Mouse (Mus musculus) adrenal gland, adult 2 months (tissue): Measurements from ENCODE around the gene Gsdma3. TPM values are rescaled to one million over a fixed set of nuclear protein-coding genes. Genes with fewer than 3 reads are reported as not detected.
"Not testable (repeated sequence)": the region's sequence is repeated elsewhere in the genome, so short reads cannot be mapped to it uniquely, and the experiment has no call there.

ENCODE experiments used
- DNase-seq: peaks from one replicate; pipeline ENCODE4 v3.0.0; 2021
- polyA plus RNA-seq: library from polyadenylated mRNA; depleted of rRNA; stranded (reverse); fragments of >200 nt; gene quantifications from 2 replicates; pipeline ENCODE4 v1.2.3, GENCODE M21; 2012
- total RNA-seq, 2 experiments: library from RNA; stranded (reverse); gene quantifications; 2 replicates each; pipeline ENCODE4 v1.2.3; 2021

Gsdma3 gene
- total and polyA plus RNA-seq, 3 experiments, result 4.7 to 19.4 TPM; not detected in 1

DNA sequence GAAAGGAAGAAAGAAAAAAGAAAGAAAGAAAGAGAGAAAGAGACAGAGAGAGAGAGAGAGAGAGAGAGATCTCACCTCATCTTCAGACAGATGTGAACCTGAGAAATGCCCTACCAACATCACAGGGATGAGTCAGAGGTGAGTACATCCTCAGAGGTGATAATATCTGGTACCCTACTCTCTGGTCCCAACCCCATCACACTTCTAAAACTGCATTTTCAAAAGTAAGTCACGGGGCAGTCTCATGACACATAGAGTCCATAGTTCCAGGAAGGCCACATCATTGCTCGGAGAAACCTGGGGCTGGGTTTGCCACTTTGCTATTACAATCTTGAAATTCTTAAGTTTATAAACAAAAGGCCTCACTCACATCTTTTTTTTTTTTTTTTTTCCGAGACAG lies 30.2 kb upstream of the Gsdma3 start:
- no peak for DNase-seq

DNA sequence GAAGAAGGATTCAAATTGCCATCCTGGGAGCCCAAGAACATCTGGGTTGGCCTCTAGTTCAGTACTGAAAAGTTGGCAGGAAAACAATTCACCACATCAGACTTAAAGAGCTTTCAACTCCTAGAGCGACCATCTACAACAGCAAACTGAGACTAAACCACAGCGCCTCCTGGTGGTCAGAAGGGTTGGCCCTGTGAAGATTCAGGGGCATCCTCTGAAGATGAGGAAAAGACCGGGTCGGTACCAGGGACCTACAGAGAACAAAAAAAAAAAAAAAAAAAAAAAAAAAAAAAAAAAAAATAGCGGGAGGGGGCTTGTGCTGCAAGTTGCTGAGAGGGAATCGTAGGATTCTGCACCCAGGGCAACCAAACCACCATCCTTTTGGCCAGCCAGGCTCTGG lies 28.8 kb upstream of the Gsdma3 start:
- peak; percentile 61 for DNase-seq

DNA sequence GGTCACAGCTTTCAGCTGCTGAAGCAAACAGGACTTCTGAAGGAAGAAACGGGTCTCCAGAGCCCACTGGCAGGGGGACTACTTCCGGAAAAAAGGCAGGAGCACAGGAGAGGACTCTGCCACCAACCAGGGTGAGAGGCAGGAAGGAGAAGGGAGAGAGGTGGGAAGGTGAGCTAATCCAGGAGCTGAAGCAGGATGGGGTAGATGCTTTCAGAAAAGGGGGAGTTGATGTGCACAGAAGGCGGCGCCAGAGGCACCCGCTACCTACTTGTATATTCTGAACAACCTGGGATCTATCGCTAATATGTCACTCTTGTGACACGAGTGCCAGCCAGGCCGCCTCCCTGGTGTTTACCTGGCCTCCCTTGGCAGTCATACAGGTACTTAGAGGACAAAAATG lies 28.2 kb upstream of the Gsdma3 start, which contains the start of gene Lrrc3c:
Lrrc3c (plus strand) TSS at position 301 of the 400 bp plus-strand sequence.
- no peak for DNase-seq

DNA sequence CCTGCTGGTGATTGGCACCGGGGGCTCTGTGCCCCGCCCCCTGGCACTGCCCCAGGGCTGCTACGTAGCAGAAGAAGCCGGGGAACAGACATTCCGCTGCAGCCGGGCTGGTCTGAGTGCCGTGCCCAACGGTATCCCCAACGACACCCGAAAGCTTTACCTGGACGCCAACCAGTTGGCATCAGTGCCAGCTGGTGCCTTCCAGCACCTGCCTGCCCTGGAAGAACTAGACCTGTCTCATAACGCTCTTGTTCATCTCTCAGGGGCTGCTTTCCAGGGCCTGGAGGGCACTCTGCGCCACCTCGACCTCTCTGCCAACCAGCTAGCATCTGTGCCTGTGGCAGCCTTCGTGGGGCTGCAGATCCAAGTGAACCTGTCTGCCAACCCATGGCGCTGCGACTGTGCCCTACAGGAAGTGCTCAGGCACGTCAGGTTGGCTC lies 27.3 kb upstream of the Gsdma3 start:
- DNase-seq, result no peak

DNA sequence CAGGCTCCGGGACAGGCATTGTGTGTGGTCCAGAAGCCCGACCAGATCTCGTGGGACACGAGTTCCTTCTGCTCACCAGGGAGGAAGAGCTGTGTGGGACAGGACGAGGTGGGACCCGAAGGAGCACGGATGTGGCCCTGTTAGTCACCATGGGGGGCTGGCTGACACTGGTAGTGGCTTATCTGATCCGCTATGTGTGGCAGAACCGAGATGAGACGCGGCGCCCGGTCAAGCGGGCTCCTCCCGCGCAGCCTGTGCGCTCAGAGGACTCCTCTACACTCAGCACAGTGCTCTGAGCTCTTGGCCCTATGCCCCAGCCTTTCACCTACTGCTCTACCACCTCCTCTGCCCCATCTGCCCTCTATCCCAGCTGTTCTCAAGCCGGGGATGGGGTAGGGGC lies 26.9 kb upstream of the Gsdma3 start:
- DNase-seq, result no peak

DNA sequence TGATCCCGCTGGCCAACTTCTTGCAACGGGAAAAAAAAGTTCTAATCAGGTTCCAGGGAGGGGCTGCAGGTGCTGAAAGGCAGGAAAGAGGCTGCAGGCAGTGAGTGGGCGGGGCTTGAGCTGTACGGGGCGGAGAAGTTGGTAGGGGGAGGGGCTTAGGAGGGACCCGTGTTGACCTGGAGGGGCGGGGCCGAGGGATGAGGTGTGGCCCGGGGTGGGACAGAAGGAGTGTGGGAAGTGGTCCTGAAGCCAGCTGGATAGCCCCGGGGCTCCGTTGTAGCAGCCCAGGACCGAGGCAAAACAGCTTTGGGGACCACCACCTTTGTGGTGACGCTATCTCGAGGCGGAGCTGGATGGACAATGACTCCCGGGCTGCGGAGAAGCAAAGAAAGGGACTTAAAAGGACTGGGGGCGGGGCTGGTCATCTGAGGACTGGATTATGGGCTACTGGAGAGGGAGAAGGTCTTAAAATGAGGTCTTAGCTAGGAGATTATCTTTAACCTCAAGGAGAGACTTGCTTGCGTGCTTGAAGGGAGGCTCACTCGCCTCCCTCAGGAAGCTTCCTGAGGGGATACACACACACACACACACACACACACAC lies 24.0 kb upstream of the Gsdma3 start:
- no peak for DNase-seq

DNA sequence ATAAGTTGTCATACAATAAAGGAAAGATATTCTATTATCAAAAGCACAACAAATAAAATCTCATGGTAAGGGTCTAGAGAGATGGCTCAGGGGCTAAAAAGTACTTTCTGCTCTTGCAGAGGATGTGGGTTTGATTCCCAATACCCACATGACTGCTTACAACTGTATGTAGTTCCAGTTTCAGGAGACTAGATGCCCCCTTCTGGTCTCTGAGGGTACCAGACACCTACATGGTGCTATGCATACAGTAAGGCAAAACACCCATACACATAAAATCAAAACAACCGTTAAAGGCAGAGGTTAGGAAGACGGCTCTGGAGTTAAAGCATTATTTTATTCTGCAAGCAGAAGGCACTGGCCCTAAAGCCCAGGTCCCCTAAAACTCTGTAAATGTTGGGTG lies 22.2 kb upstream of the Gsdma3 start:
- no peak for DNase-seq

DNA sequence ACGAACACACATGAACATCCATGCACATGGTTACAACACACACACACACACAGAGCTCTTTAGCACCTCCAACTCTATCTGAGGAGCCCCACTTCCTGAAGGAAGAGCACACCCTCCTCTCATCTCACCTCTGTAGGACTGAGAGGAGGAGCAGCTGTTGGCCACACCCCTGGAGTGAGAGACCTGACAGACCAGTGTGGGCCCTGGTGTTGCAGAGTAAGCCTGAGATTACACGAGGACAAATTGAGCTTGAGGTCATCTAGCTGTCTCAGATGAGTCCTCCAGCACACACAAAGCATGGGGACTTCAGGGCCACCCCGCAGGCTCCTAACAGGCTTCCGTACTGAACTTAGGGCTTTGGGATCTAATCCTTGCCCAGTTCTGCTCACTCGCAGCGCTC lies 21.2 kb upstream of the Gsdma3 start:
- DNase-seq, result not testable (repeated sequence)

DNA sequence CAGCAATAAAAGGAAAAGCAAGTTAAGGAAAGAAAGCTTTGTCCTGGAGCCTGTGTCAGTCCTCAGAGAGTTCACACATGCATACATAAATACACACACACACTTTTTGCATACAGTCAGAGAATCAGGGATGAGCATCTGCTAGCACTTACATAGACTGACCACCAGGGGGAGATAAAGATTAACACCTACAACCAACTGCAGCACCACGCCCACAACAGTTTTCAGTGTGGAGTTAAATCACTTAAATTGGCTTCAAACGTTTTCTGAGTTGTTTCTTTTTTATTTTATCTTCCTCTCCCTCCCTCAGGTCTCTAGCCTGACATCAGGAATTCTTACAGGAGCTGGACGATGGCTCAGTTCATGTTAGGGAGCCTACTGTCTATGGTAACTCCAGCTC lies 19.4 kb upstream of the Gsdma3 start:
- DNase-seq, result no peak

DNA sequence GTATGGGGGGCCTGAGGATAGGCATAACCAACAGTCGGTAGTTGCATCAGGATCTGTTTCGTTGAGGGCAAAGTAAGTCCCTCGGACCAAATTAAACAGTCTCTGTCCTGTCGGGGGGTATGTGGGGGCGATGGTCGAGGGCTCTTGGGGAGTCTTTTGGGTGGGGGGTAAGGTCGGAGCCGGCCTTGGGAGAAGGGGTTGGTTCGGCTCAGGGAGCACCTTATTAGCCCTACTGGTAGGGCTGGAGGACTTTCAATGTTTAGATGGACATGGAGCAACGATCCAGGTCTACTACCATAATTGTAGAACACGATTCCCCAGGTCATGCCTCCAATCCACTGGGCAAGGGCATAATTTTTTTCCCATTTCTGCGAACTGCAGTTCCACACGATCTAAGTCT lies 5.4 kb upstream of the Gsdma3 start:
- DNase-seq, result no peak

DNA sequence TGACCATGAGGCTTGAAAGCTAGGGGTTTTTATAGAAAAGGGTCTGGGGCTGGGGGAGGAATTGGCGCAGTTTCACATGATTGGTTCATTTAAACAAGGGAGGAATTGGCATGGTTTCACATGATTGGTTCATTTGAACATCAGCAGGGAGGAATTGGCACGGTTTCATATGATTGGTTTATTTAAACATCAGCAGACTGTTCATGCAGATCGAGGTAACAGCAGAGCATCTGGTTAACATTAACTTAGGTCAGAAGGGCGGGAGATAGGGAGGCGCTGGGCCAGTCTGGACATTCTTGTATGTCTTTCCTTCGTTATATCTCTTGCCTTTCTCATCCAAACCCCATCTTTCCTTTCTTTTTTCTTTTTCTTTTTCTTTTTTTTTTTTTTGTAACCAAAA lies 2.2 kb upstream of the Gsdma3 start:
- DNase-seq, result not testable (repeated sequence)

DNA sequence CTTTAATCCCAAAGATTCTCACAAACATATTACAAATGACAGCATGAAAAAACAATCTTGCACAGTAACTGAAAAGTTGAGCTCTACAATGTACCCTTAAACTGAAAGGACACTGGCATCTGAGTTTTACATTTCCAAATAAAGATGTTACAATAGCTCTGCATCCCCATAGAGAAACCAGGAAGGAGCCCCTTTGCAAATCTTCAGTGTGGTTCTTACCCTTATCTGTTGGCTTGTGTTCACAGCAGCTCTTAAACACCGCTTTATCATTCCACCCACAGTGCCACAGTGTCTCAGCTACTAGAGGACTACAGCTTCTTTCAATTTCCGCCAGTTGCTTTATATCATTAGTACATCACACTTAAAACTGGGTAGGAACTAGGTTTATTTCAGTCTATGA lies 1.8 kb upstream of the Gsdma3 start:
- not testable (repeated sequence) for DNase-seq

DNA sequence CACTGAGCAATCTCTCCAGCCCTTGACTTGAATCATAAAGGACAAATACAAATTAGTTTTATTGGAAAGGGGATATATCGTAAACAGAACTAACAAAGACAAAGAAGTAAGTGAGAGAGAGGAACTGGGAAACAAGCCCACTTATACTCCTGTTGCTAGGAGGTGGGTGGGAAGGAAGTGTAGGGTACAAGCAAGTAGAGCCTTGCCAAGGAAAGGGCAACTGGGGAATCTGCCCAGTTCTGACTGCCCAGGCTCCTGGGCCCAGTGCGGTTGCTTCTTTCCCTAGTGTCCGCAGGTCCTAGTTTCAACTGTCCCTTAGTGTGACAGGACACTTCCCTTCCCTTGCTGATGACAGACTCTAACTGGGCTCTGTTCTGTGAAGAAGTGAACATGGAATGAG lies 2.5 kb downstream of the Gsdma3 start:
- no peak for DNase-seq

DNA sequence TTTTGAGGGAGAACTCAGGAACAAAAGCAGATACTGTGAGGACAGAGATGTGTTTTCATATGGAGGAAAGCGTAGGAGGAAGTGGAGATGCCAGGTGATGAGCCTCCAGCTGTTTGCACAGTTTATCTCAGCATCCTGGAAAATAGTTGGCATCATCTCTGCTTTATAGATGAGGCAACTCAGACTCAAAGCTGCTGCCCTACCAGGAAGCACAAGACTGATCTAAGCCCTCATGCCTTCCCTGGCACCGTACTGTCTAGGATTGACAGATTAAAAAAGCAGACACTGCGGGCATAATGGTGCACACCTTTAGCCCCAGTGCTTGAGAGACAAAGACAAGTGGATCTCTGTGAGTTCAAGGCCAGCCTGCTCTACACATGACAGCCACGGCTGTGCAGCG lies 4.5 kb downstream of the Gsdma3 start:
- DNase-seq, result no peak

DNA sequence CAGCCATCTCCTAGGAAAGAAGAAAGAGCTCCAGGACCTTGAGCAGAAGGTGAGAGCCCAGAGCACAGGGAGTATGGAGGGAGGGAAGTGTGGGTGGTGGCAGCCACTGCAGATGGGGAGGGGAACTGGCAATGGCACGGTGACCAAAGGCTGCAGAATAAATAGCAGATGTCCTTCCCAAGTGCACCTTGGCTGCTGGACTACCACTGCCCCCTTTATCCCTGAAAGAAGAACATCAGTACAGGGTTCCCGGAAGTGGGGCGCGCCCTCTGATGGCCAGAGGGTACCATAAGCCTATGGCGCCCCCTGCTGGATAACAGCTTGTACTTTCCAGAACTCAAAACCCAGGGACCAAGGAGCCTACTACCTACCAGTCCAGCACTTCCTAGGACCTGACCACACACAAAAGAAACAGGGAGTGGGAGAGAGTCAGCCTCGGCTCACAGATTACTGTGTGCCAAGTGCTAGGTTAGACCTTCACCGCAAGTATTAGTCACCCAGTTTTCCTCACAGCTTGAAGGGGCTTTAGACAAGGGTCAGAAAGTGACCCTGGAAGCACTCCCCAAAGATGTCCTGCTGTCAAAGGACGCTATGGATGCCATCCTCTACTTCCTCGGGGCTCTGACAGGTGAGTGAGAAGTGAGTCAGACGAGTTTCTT lies 9.3 kb downstream of the Gsdma3 start:
- peak; percentile 3 for DNase-seq

DNA sequence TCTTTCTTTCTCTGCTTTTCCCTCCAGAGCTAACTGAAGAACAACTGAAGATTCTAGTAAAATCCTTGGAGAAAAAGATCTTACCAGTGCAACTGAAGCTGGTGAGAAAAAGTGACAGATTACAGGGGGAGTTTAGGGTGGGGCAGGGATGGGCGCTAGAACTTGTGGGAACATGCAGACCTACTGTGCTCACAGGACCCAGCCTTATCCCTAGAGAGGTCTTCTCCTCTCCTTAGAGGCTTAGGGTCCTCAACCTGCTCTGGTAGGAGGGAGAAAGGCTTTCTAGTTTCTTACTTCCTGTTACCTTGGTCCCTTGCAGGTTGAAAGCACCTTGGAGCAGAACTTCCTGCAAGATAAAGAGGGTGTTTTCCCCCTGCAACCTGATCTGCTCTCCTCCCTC lies 11.3 kb downstream of the Gsdma3 start:
- no peak for DNase-seq

DNA sequence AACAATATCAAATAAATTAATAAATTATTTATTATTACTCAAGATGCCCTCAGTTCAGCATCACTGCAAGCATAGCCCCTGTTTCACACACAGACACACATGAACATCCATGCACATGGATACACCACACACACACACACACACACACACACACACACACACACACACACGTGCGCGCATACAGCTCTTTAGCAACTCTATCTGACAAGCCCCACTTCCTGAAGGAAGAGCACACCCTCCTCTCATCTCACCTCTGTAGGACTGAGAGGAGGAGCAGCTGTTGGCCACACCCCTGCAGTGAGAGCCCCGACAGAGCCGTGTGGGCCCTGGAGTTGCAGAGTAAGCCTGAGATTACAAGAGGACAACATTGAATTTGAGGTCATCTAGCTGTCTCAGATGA lies 13.9 kb downstream of the Gsdma3 start:
- no peak for DNase-seq

DNA sequence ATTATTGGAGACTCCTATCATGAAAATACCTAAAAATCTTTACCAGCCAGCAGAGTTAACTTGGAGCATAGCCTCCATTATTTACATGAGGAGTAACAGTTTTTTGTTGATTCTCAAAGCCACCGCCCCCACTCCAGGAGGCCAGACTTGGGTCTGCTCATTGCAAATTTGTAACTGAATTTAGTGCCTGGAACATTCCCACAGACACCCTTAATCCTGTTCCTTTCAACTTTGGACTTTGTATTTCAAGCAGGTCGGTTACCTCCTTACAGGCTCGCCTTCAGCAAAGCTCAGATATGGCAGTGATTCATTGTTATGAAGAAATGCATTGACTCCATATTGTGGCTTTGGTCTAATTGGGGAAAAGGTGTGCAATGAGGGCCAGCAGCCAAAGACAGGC lies 18.6 kb downstream of the Gsdma3 start:
- DNase-seq, result no peak

DNA sequence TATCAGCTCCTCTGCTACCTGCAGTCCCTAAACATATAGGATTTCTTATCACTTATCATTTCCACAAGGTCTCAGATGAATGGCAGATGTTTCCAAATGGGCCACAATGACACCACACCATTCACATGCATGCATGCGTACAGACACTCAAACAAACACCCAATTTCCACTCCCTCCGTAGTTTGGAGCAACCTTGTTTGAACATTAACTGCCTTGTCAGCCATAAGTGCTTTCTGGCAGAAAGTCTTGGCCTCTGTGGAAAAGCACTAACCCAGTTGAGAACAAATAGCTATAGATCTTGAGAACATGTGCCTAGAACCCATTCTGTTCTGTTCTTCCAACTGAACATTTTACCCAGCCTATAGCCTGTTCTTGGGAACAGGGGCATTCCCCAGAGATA lies 19.8 kb downstream of the Gsdma3 start:
- no peak for DNase-seq

DNA sequence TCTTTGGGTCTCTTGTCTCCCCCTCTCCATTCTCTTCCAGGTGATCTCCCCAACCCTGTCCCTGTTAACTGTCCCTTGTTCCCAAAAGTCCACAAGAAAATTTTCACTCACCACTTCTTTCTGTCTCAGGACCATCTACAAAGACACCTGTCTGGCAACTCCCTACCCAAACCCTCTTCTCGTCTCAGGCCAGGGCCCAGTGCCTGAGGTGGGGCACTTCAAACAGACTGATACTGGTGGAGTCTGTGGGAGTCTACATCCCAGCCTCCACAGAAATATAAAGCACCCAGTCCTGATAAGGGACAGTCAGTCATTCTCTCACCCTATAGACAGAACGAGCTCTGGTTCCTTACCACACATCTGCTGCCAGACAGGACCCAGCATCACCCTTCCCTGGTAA lies 20.3 kb downstream of the Gsdma3 start, which contains the start of gene Gsdma2:
Gsdma2 (plus strand) TSS at position 301 of the 400 bp plus-strand sequence.
- no peak for DNase-seq

DNA sequence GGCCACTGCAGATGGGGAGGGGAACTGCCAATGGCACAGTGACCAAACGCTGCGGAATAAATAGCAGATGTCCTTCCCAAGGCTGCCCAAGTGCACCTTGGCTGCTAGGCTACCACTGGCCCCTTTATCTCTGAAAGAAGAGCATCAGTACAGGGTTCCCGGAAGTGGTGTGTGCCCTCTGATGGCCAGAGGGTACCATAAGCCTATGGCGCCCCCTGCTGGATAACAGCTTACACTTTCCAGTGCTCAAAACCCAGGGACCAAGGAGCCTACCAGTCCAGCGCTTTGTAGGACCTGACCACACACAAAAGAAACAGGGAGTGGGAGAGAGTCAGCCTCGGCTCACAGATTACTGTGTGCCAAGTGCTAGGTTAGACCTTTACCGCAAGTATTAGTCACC lies 28.9 kb downstream of the Gsdma3 start:
- peak; percentile 48 for DNase-seq

DNA sequence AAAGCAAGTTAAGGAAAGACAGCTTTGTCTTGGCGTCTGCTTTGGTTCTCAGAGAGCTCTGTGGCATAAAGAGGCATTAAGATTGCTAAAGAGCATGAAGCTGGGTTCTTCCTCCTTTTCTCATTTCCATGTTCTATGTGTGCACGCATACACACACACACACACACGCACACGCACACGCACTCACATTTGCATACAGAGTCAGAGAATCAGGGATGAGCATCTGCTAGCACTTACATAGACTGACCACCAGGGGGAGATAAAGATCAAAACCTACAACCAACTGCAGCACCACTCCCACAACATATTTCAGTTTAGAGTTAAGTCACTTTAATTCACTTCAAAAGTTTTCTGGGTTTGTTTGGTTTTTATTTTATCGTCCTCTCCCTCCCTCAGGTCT lies 34.4 kb downstream of the Gsdma3 start:
- peak; percentile 28 for DNase-seq

DNA sequence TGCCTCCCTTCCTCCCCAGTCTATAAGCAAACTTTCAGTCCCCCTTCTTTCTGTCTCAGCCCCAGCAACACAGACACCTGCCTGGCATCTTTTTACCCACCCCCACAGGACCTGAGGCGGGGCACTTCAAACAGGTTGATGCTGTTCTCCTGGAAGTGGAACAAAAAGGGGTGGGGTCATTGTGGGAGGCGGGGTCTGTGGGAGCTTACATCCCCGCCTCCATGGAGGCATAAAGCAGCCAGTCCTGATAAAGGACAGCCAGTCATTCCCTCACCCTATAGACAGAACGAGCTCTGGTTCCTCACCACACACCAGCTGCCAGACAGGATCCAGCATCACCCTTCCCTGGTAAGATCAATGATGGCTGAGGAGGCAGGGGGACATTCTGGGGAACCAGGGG lies 37.9 kb downstream of the Gsdma3 start, which contains the start of gene Gsdma:
Gsdma (plus strand) TSS at position 261 of the 400 bp plus-strand sequence.
- DNase-seq, result no peak

DNA sequence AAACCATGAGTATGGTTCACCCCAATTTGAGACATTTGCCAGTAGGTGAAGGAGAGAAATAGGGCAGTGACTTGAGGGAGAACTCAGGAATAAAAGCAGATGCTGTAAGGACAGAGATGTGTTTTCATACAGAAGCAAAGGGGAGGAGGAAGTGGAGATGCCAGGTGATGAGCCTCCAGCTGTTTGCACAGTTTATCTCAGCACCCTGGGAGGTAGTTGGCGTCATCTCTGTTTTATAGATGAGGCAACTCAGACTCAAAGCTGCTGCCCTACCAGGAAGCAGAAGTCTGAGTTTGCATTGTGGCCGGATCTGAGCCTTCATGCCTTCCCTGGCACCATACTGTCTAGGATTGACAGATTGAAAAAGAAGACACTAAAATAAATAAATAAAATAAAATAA lies 42.8 kb downstream of the Gsdma3 start:
- no peak for DNase-seq
